Mouse (Mus musculus) heart, adult 8-10 months (tissue): ENCODE data around the gene Chadl. TPM values are rescaled to one million over a fixed set of nuclear protein-coding genes. Genes with fewer than 3 reads are reported as not detected.
A peak's percentile ranks its signal among the peaks of the same experiment; 100 is the strongest.

ENCODE experiments used
- DNase-seq: peaks from one replicate; pipeline ENCODE4 v3.0.0; 2022; ENCODE audit warnings: low spot score
- total RNA-seq, 4 experiments: library from RNA; stranded (reverse); gene quantifications; 2 replicates each; pipeline ENCODE4 v1.2.4; 2022

Chadl gene
- total RNA-seq, 4 experiments from 2014 or later: 0.66 to 2.6 (median 1.3) TPM

DNA sequence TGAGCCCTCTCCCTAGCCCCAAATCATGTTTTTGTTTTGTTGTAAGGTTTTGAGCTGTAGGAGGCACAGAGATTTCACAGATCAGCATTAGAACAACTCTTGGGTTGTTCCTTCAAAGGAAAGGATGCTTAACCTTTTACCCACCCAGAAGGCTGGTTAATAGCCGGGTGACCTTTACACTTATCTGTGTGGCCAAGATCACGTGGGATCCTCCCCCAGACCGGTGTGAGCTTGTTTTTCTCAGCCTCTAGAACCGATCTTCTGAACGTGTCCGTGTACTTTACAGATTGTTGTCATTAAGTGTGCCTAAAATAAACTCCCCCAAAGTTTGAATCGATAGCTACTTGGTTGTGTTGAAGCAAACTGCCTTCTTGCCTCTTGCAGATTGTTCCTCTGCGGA, 3.5 kb upstream of the Chadl start:
- no peak for DNase-seq

- no peak for DNase-seq
These were observed 3.1 kb upstream of the Chadl start for GRCm38 (mm10) chr15:81700161-81700560.

DNA sequence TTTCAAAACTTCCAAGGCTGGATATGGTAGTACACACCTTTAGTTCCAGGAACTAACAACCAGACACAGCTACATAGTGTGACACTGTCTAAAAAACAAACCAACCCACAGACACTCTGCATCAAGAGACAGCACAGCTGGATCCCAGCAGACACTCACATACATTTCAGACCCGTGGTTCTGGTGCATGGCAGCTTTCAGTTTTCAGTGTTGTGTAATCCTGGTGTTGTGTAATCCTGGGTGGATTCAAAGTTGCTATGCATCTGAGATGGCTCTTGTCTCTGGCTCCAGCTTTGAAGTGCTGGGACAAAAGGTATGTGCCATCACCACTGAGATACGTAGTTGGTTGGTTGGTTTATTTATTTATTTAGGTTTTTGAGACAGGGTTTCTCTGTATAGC, 1.4 kb upstream of the Chadl start:
- no peak for DNase-seq

DNA sequence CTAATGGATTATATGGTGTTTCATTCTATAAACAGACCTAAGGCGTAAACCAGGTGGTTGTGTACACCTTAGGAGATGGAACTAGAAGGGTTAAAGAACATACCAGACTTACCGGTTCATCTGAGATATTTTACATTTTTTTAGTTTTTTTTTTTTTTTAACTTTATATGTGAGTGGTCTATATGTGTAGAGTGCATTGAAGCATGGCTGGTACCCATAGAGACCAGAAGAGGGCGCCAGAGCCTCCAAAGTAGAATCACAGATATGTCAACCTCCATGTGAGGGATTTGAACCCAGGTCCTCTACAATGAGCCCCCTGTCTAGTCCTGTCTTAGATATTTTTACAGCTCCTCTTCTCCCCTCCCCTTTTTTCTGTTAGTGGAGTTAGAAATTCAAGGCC, 760 bp upstream of the Chadl start:
- DNase-seq: no peak

DNA sequence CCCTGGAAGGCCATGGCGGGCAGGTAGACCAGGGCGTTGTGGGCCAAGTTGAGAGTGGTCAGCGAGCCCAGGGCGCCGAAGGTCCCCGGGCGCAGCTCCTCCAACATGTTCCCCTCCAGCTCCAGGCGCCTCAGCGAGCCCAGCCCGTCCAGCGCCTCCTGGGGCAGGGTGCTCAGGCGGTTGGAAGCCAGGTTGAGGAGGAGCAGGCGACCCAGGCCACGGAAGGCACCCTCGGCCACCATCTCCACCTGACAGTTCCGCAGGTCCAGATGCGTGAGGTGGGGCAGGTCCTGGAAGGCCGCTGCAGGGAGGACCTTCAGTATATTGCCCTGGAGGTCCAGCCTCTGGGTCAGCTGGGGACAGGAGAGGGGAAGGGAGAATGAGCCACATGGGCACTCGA, 2.2 kb downstream of the Chadl start:
- no peak for DNase-seq

GRCm38 (mm10) chr15:81693967-81694881, 2.9 kb downstream of the Chadl start:
- DNase-seq: peak; percentile 72

DNA sequence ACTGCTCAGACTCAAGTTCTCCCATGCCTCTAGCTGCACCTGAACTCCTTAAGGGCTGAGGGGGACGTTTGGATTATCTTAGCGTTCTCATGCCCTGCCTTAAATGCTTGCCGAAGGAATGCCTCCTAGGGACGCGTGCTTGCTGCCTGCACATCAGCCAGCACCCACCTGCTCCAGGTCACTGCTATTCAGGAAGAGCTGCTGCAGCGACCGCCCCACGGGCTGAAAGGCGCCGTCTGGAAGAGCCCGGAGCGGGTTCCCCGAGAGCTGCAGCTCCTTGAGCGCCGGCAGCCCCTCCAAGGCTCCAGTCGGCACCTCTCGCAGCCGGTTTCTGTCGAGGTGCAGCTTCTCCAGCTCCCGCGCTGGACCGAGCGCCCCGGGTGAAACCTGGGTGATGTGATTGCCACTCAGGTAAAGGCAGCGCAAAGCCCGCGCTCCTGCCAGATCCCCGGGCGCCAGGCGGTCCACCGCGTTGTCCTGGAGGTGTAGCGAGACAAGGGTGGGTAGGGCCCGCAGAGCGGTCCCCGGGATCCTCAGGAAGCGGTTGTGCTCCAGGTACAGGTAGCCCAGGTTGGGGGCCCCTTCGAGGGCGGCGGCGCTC, 3.6 kb downstream of the Chadl start:
- no peak for DNase-seq

- no peak for DNase-seq
These were observed 16.7 kb downstream of the Chadl start for GRCm38 (mm10) chr15:81680301-81680805.

DNA sequence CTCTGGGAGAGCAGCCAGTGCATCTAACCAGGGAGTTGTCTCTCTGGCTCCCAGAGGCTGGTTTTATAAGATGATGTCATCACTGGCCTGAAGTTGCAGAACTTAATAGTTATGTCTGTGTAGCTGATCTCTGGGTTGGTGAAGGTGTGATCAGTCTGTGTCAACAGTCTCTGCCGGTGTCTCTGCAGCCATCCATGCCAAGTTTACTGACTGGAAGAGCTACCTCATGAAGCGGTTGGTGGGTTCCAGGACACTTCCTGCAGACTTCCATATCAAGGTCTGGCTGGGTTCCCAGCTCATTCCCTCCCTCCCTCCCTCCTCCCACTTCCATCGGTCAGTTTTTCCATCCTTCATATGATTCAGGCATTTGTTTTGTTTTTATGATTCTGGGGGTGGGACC, 20.4 kb downstream of the Chadl start:
- no peak for DNase-seq

DNA sequence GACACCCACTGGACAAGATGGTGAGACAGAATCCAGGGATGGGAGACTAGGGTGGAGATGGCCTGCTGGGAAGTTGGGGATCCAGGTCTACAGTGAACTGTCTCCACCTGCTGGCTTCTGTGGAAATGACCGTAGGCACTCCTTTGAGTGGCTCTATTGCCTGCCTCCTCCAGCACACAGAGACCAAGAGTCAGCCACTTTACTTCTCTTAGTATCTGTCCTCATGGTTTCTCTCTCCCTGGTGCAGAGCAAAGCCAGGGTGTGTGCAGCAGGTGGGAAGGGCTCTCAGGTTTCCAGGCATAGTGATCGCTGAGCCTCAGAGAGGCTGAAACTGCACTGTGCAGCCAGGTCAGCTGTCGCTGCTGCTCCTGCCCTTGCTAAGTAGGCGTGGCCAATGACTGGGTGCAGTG, 26.9 kb downstream of the Chadl start:
- no peak for DNase-seq

GRCm38 (mm10) chr15:81666957-81667356, 30.1 kb downstream of the Chadl start:
- no peak for DNase-seq

GRCm38 (mm10) chr15:81663697-81664561, 33.2 kb downstream of the Chadl start, which contains the start of gene L3mbtl2:
L3mbtl2 (plus strand) TSS chr15:81663889.
- DNase-seq: peak; percentile 88

DNA sequence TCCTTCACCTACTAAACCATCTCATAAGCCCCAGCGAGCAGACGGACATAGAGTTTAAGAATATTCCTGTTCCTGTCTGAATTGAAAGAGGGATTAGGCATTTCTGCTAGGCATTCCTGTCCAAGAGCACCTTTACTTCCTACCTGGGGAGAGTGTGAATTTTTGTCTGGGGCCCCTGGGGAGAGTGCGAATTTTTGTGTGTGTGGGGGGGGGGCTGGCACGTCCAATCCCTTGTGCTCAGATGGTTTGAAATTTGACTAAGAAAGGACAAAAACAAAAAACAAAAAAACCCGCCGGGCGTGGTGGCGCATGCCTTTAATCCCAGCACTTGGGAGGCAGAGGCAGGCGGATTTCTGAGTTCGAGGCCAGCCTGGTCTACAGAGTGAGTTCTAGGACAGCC, 33.8 kb downstream of the Chadl start:
- DNase-seq: no peak

- DNase-seq: no peak
These were observed 35.4 kb downstream of the Chadl start for GRCm38 (mm10) chr15:81661701-81662100.

GRCm38 (mm10) chr15:81650636-81651035, 46.5 kb downstream of the Chadl start:
- no peak for DNase-seq

- DNase-seq: peak; percentile 6
These were observed 47.3 kb downstream of the Chadl start for GRCm38 (mm10) chr15:81649516-81650455.
